Mouse (Mus musculus) heart, embryonic 14.5 days (tissue): ENCODE measurements at regions not wholly inside any gene's neighbourhood (a gene's known extent, or its start where the extent isn't known, plus 50 kb on each side); places are given as distances from the start of the nearest gene placed in this dataset.

Source experiments
- ATAC-seq: fragments of 200-750 bp; cut with Nextera tagmentation; 2 replicates; pipeline ENCODE4 v1.8.0; 2017; ENCODE audit warnings: low read depth, moderate TSS enrichment; ENCODE audit not compliant: insufficient number of reproducible peaks, insufficient read depth, low FRiP score
- H3K27ac ChIP-seq, 2 experiments: fragments of 200-500 bp in 1 of 2; fragments of 300-500 bp in 1 of 2; sonication (generic) in 1 of 2; replicated peaks in 1 of 2; 2 replicates each; pipeline ENCODE4 v1.5.1; 2012 to 2014; ENCODE audit warnings: low read depth in 2 of 2, low read length in 2 of 2, control low read depth in 1 of 2, mild to moderate bottlenecking in 1 of 2, mixed read lengths in 1 of 2; ENCODE audit not compliant: control insufficient read depth in 1 of 2, insufficient read depth in 1 of 2
- H3K27me3 ChIP-seq: fragments of 300-500 bp; sonication (generic); 2 replicates; pipeline ENCODE4 v1.6.1; 2014; ENCODE audit warnings: mild to moderate bottlenecking, low read length, control low read depth; ENCODE audit not compliant: control insufficient read depth, insufficient read depth
- H3K36me3 ChIP-seq: fragments of 300-500 bp; sonication (generic); 2 replicates; pipeline ENCODE4 v1.6.1; 2014; ENCODE audit warnings: mild to moderate bottlenecking, control low read depth, low read length, mixed read lengths; ENCODE audit not compliant: control insufficient read depth, insufficient read depth
- H3K4me1 ChIP-seq, 2 experiments: fragments of 200-500 bp in 1 of 2; fragments of 300-500 bp in 1 of 2; sonication (generic) in 1 of 2; 2 replicates each; pipeline ENCODE4 v1.6.1; 2012 to 2014; ENCODE audit warnings: low read length in 2 of 2, control low read depth in 1 of 2, mixed read lengths in 1 of 2; ENCODE audit not compliant: control insufficient read depth in 2 of 2, insufficient read depth in 2 of 2
- H3K4me2 ChIP-seq: fragments of 300-500 bp; sonication (generic); 2 replicates; pipeline ENCODE4 v1.6.1; 2014; ENCODE audit warnings: mild to moderate bottlenecking, low read length
- H3K4me3 ChIP-seq, 2 experiments: fragments of 200-500 bp in 1 of 2; fragments of 300-500 bp in 1 of 2; sonication (generic) in 1 of 2; 2 replicates each; pipeline ENCODE4 v1.5.1; 2012 to 2014; ENCODE audit warnings: low read length in 2 of 2, mild to moderate bottlenecking in 2 of 2, control low read depth in 1 of 2, low read depth in 1 of 2, moderate library complexity in 1 of 2; ENCODE audit not compliant: control insufficient read depth in 1 of 2, insufficient read depth in 1 of 2
- H3K9ac ChIP-seq: fragments of 300-500 bp; sonication (generic); 2 replicates; pipeline ENCODE4 v1.6.1; 2014; ENCODE audit warnings: mild to moderate bottlenecking, low read length
- H3K9me3 ChIP-seq: fragments of 300-500 bp; sonication (generic); 2 replicates; pipeline ENCODE4 v1.6.1; 2016; ENCODE audit warnings: low read length, control low read depth; ENCODE audit not compliant: control insufficient read depth
- WGBS: fragments of 180-500 bp; shearing (Covaris S2); extraction: QIAGEN DNeasy Blood & Tissue Kit; methylation state at CpG from one replicate; pipeline ENCODE4 v1.1.7; 2014; 5-methylcytosine and 5-hydroxymethylcytosine counted together

DNA sequence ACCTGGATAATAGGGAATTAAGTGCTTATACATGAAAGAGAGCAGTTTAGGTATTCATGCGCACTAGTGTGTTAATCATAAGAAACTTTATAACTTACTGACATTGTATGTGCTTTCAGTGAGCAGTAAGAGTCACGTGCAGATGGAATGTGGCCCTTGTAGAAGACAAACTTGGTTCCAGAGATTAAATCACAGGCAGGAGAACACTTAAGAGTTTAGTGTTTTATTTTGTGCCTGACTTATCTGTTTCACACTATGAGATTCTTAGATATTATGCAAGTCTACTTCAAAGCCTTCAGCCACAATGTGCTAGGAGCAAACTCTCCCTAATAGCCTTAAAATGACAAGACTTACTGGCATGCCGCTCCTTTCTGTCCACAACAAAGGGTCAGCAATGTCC lies 296.8 kb downstream of the Gja1 start:
- Histone ChIP-seq H3K27ac (no peak overlapping the region), H3K4me3 (no peak overlapping the region), H3K36me3 (no peaks in the 10 kb centered on the region), H3K4me2 (no peak overlapping the region), H3K4me1 (no peaks in the 10 kb centered on the region), H3K27me3 (no peaks in the 10 kb centered on the region), H3K9ac (no peak overlapping the region), H3K9me3 (no peaks in the 10 kb centered on the region)
- WGBS, result 68% methylated on average over 3 of the region's 3 CpGs
- no peak for ATAC-seq

DNA sequence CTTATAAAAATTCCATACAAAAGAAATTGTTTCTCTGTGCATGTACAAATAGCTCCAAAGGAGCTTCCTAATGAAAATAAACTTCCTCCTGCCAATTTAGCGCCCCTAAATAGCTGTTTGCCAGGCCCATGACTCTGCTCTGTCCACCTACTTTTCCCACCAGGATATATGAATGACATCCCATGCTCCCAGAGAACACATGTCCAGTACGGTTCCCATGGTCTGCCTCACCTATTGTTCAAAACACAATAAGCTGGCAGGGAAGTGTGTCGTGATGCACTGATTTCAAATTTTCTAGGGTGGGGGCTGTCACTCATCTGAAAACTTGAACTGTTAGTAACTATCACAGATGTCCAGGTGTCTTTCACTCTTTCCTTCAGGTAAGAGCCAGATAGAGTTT lies 305.8 kb downstream of the Gja1 start:
- 0 out of 4 replicates have a peak overlapping the region, but pooled peaks of 1 of the 2 experiments have one; percentile 33 for H3K27ac ChIP-seq
- H3K36me3 ChIP-seq, result no peaks in the 10 kb centered on the region
- H3K9ac ChIP-seq, result no peak overlapping the region
- WGBS, result 69% methylated on average over 3 of the region's 3 CpGs
- no peak overlapping the region for H3K4me3 ChIP-seq
- ATAC-seq, result no peak
- no peaks in the 10 kb centered on the region for H3K4me1 ChIP-seq
- no peaks in the 10 kb centered on the region for H3K9me3 ChIP-seq
- no peak overlapping the region for H3K4me2 ChIP-seq
- H3K27me3 ChIP-seq, result no peaks in the 10 kb centered on the region

DNA sequence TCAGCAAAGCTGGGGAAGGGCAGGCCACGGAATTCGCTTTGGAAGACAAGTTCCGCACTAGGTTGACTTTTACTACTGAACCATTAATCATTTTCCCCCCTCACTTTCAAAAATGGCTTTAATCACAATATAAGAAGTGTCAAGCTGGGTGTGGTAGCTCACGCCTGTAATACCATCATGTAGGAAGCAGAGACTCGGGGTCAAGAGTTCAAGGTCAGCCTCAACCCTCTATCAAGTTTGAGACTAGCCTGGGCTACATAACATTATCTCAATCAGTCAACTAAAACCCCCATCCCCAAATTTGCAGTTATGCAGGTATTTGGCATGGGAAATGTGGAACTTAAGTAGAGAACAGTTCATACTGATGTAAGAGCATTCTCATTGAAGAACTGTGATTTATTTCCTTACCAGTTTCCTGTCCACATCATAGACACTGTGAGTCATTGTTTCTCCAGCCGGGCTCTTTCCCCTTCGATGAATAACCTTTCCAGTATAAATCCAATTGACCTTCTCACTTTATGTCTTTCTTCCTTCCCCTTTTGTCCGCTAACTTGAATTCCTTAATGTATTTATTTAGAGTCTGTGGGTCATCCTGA lies 308.6 kb downstream of the Gja1 start:
- WGBS, result 81% methylated on average over 8 of the region's 8 CpGs
- ATAC-seq, result no peak

DNA sequence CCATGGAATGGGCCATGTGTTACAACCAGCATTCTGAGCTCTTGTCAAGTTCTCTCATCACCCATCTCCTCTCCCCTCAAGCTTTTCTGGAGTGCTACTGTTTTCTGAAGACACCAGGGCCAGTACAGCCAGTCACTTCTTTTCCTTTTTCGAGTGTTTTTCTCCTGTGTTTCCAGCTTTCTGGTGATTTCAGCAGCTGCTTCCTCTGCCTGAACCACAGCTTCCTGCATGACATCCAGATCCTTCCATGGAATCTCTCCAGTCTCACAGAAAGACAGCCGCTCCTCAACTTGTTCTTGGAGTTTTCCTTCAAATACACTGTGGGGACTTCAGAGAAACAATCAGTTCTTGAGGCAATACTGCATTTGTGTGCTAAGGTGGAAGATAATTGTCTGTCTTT lies 314.3 kb downstream of the Gja1 start:
- no peak for ATAC-seq
- Histone ChIP-seq H3K9ac (no peak overlapping the region), H3K27ac (no peak overlapping the region), H3K9me3 (no peaks in the 10 kb centered on the region), H3K4me3 (no peak overlapping the region), H3K36me3 (no peaks in the 10 kb centered on the region), H3K4me1 (no peaks in the 10 kb centered on the region), H3K4me2 (no peak overlapping the region), H3K27me3 (no peaks in the 10 kb centered on the region)
- 63% methylated on average over 2 of the region's 2 CpGs for WGBS

More for the DNA sequence above, 308.6 kb downstream of the Gja1 start:
- no peaks in the 10 kb centered on the region for H3K9me3 ChIP-seq
- no peak overlapping the region for H3K9ac ChIP-seq
- no peak overlapping the region for H3K4me3 ChIP-seq
- H3K36me3 ChIP-seq, result no peaks in the 10 kb centered on the region
- H3K4me2 ChIP-seq, result no peak overlapping the region
- H3K4me1 ChIP-seq, result no peaks in the 10 kb centered on the region
- no peaks in the 10 kb centered on the region for H3K27me3 ChIP-seq
- H3K27ac ChIP-seq, result no peak overlapping the region

DNA sequence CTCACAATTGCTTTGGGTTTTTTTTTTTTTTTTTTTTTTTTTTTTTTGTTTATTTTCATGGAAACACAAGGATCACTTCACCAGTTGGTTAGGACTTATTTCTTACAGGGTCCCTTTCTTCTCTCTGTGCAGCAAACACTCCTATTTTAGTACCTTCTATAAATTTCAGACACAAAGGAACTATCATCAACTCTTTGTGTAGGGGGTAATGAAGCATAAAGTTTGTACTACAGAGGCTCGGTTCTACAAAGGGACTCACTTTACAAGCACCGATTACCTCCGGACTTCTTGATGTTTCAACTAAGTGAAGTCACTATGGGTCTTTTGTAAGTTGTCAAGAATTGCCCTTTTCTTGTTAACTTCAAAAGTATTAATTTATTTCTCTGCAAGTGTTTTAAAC lies 318.0 kb downstream of the Gja1 start:
- no peaks in the 10 kb centered on the region for H3K36me3 ChIP-seq
- H3K27me3 ChIP-seq, result no peaks in the 10 kb centered on the region
- no peaks in the 10 kb centered on the region for H3K9me3 ChIP-seq
- no peaks in the 10 kb centered on the region for H3K4me1 ChIP-seq
- no peak overlapping the region for H3K4me2 ChIP-seq
- H3K9ac ChIP-seq, result no peak overlapping the region
- H3K4me3 ChIP-seq, result no peak overlapping the region
- ATAC-seq, result no peak
- 80% methylated on average over 3 of the region's 3 CpGs for WGBS
- no peak overlapping the region for H3K27ac ChIP-seq

DNA sequence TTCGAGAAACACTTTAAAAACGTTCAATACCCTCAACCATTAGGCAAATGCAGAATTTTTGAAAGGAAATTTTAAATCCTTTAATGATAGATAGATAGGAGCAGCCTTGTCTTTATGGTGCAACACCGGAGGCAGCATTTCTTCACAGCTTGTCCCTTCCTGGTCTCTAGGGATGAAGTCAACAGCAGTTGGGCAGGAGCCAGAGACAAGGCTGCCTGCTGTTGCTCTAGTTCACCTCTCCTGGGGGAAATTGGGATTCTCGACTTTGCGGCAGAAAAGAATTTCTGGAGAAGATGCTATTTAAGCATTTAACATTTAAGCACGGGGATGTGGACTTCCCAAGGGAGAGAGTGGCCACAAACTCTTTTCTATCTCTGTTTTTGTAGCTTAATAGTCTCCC lies 323.0 kb downstream of the Gja1 start:
- WGBS, result 68% methylated on average over 6 of the region's 6 CpGs
- ATAC-seq, result no peak
- Histone ChIP-seq H3K27me3 (no peaks in the 10 kb centered on the region), H3K9me3 (no peaks in the 10 kb centered on the region), H3K36me3 (no peaks in the 10 kb centered on the region), H3K9ac (no peak overlapping the region), H3K4me1 (no peaks in the 10 kb centered on the region), H3K4me3 (no peak overlapping the region), H3K27ac (no peak overlapping the region), H3K4me2 (no peak overlapping the region)

DNA sequence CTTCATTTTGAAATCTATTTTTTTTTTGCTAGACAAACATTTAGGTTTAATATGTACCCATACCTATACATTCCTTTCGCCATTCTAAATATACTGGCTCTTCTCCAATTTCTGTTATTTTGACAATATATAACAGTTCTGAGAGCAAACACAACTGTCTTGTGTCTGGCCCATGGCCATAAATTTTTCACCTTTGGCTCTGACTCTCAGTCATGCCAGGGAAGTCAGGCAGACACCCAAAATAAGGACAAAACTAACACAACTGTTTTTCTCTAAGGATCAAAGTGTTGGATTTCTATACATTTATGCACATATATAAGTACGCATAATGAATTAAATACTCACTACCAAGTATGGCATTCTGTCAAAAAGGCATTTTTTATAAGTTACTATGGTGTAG lies 331.3 kb downstream of the Gja1 start:
- H3K9me3 ChIP-seq, result no peaks in the 10 kb centered on the region
- ATAC-seq, result no peak
- no peak overlapping the region for H3K4me3 ChIP-seq
- H3K36me3 ChIP-seq, result no peaks in the 10 kb centered on the region
- H3K27me3 ChIP-seq, result no peaks in the 10 kb centered on the region
- H3K4me1 ChIP-seq, result no peaks in the 10 kb centered on the region
- no peak overlapping the region for H3K9ac ChIP-seq
- no peak overlapping the region for H3K4me2 ChIP-seq
- no peak overlapping the region for H3K27ac ChIP-seq
- 93% methylated on average over 2 of the region's 2 CpGs for WGBS

DNA sequence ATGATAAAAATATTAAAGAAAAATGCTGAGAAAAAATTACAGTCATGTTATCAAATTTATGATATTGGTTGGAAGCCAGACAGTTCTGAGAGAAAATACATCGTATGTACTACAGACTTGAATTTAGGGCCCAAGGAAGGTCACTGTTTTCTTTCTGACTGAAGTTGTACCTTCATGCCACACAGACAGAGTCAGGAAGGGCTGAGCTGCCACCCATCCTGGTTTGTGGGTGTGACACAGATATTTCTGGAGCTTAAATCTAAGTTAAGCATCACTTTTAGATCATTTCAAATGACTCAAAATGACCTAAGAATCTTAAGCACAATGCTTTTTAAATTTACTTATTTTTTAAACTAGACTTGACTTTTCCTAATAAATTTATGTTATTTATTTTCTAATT lies 331.8 kb downstream of the Gja1 start:
- 83% methylated on average over 1 of the region's 1 CpGs for WGBS
- H3K9ac ChIP-seq, result no peak overlapping the region
- H3K27me3 ChIP-seq, result no peaks in the 10 kb centered on the region
- no peaks in the 10 kb centered on the region for H3K4me1 ChIP-seq
- no peak overlapping the region for H3K4me3 ChIP-seq
- H3K9me3 ChIP-seq, result no peaks in the 10 kb centered on the region
- no peaks in the 10 kb centered on the region for H3K36me3 ChIP-seq
- no peak overlapping the region for H3K4me2 ChIP-seq
- H3K27ac ChIP-seq, result no peak overlapping the region
- no peak for ATAC-seq
